22 mouse cellular contexts compared by ENCODE assay signal in genomic region chr19:27859641-27860040, GRCm38 (mm10).
A peak's percentile ranks its signal among the peaks of the same experiment; 100 is the strongest.
DNase-seq lines count a peak whose midpoint lies in the region; ATAC-seq and TF ChIP-seq lines count a peak whose summit lies in the region.
"Had no signal": no experiment of that assay in that cellular context is flagged by ENCODE, and none has a peak within 500 bp of the region (broad histone marks: within the 10 kb centered on the region; RNA-seq: fewer than 3 reads in every experiment).

No protein-coding gene starts in this region.

- no peaks in the 10 kb centered on the region for H3K27me3 ChIP-seq in liver, adult 2 months (ENCODE audit: control insufficient read depth, insufficient read depth, low read length)
- no peaks in the 10 kb centered on the region for H3K27me3 ChIP-seq in liver, embryonic 11.5 days (replicated peaks; ENCODE audit: control insufficient read depth, insufficient read depth, low read length)
- H3K27me3 ChIP-seq: embryonic facial prominence, embryonic 12.5 days; forebrain, embryonic 12.5 days; Patski had no signal

- no peak overlapping the region for H3K4me2 ChIP-seq in liver, embryonic 11.5 days
- H3K4me2 ChIP-seq: embryonic facial prominence, embryonic 12.5 days; forebrain, embryonic 12.5 days had no signal

- H3K36me3 ChIP-seq in liver, adult 2 months (ENCODE audit: control insufficient read depth, insufficient read depth, low read length): no peaks in the 10 kb centered on the region
- H3K36me3 ChIP-seq in liver, embryonic 11.5 days (ENCODE audit: control insufficient read depth, insufficient read depth, low read length): no peaks in the 10 kb centered on the region
- H3K36me3 ChIP-seq: embryonic facial prominence, embryonic 10.5 days; embryonic facial prominence, embryonic 12.5 days; forebrain, embryonic 10.5 days; forebrain, embryonic 12.5 days had no signal

- H3K9ac ChIP-seq in liver, adult 2 months (ENCODE audit: low read depth, low read length): no peak overlapping the region
- no peak overlapping the region for H3K9ac ChIP-seq in liver, embryonic 11.5 days (ENCODE audit: low read depth, low read length)
- H3K9ac ChIP-seq: embryonic facial prominence, embryonic 12.5 days; forebrain, embryonic 12.5 days had no signal

- H3K79me2 ChIP-seq in liver, adult 2 months (ENCODE audit: control insufficient read depth, insufficient read depth, low read length): no peaks in the 10 kb centered on the region

- H3K9me3 ChIP-seq in liver, embryonic 11.5 days (ENCODE audit: control insufficient read depth, low read length): no peaks in the 10 kb centered on the region
- H3K9me3 ChIP-seq: embryonic facial prominence, embryonic 10.5 days; embryonic facial prominence, embryonic 12.5 days; forebrain, embryonic 10.5 days; forebrain, embryonic 12.5 days had no signal

- H3K27ac ChIP-seq in liver, adult 2 months (replicated peaks; ENCODE audit: insufficient read depth, low read depth, low read length): no peak overlapping the region
- H3K27ac ChIP-seq in liver, embryonic 11.5 days (ENCODE audit: low read depth, low read length): no peak overlapping the region
- H3K27ac ChIP-seq: embryonic facial prominence, embryonic 10.5 days; embryonic facial prominence, embryonic 12.5 days; forebrain, embryonic 10.5 days; forebrain, embryonic 12.5 days had no signal

- H3K4me1 ChIP-seq in liver, adult 2 months (ENCODE audit: control insufficient read depth, insufficient read depth, low read length): no peaks in the 10 kb centered on the region; the same call in 1 of the 2 replicates
- H3K4me1 ChIP-seq in liver, embryonic 11.5 days (replicated peaks; ENCODE audit: control insufficient read depth, insufficient read depth, low read length): no peaks in the 10 kb centered on the region
- H3K4me1 ChIP-seq: embryonic facial prominence, embryonic 10.5 days; embryonic facial prominence, embryonic 12.5 days; forebrain, embryonic 12.5 days had no signal

- DNase-seq in liver, adult 2 months (ENCODE audit: extremely low read depth, low read depth, low spot score): peak; percentile 42
- DNase-seq in liver, embryonic 11.5 days (ENCODE audit: low spot score): no peak
- peak; percentile 64 for DNase-seq in retina, embryonic 14.5 days (ENCODE audit: low spot score)
- DNase-seq in lung, postnatal 10 days: no peak
- DNase-seq: adrenal gland, adult 8-10 months; adrenal gland, postnatal 14 days; adrenal gland, postnatal 36 days; cerebellum, adult 11-12 months; cerebellum, adult 2 months; cerebellum, adult 9-10 months; cerebellum, postnatal 10 days; cerebellum, postnatal 25 days had no signal

- no peak for TF ChIP-seq CTCF in liver, adult 2 months (IDR thresholded peaks at IDR 0.05; ENCODE audit: low read depth, low read length)

- no peak overlapping the region for H3K4me3 ChIP-seq in liver, adult 2 months (ENCODE audit: insufficient read depth, low read depth, low read length)
- no peak overlapping the region for H3K4me3 ChIP-seq in liver, embryonic 11.5 days (ENCODE audit: low read depth, low read length)
- H3K4me3 ChIP-seq: embryonic facial prominence, embryonic 10.5 days; embryonic facial prominence, embryonic 12.5 days; erythroblast, embryonic 14.5 days; forebrain, embryonic 10.5 days; forebrain, embryonic 12.5 days had no signal

- no peak for TF ChIP-seq POLR2A in liver, adult 2 months (IDR thresholded peaks at IDR 0.05; ENCODE audit: extremely low read depth, insufficient read depth, low read length)

- no peak for ATAC-seq in liver, embryonic 11.5 days (replicated peaks; ENCODE audit: low FRiP score)
- no peak for ATAC-seq in erythroblast, adult 5-6 weeks (replicated peaks; ENCODE audit: low FRiP score, poor library complexity, severe bottlenecking)
- ATAC-seq: activated CD4-positive, CD25-positive, alpha-beta regulatory T cell, adult 4 months; forebrain, embryonic 14.5 days; forebrain, embryonic 16.5 days; Patski had no signal

Comparison
In these comparisons a context has a peak if more than half of its experiments do, and no peak if none do; other contexts are left out.
1. DNase-seq: peak in liver, adult 2 months (single experiment) and retina, embryonic 14.5 days (single experiment); none in liver, embryonic 11.5 days (single experiment) and lung, postnatal 10 days (single experiment).